Mouse (Mus musculus): Measurements from ENCODE around the gene Mid1.

DNA sequence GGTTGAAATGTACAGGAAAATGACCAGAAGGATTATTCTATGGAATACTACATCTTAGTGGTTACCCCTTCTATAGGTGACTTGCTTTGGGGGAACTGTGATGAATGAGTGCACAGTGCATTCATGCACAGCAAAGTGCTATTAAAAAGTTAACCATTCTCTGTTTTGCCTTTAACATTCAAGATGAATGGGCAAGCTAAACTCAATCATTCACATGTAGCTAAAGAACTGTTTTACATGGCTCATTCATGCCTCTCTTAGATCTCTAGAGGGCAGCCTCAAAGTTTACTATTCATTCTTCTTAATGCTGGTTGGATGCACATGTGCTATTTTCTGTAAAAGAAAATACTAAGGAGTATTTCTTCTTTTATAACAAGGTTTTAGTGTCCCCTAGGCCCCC, 217.9 kb downstream of the Mid1 start:
- no peak for TF ChIP-seq CTCF (IDR thresholded peaks at IDR 0.05)
- TF ChIP-seq EP300 (IDR thresholded peaks at IDR 0.05) = no peak
